Mouse (Mus musculus): ENCODE results near the gene Dph5. TPM values are rescaled to one million over a fixed set of nuclear protein-coding genes. Genes with fewer than 3 reads are reported as not detected.
"Not testable (repeated sequence)": the region's sequence is repeated elsewhere in the genome, so short reads cannot be mapped to it uniquely, and the experiment has no call there.

Gene Dph5
- polyA plus RNA-seq, 1 experiment from 2014 or later = 23.5 TPM

- 76% methylated on average over 3 of the region's 3 CpGs for WGBS (ENCODE audit: insufficient replicate concordance)
- Histone ChIP-seq H3K27me3 (no peaks in the 10 kb centered on the region), H3K9me3 (replicated peaks) (no peaks in the 10 kb centered on the region), H3K9ac (no peak overlapping the region), H3K36me3 (peaks cover 44% of the 10 kb centered on the region), H3K27ac (no peak overlapping the region), H3K4me3 (replicated peaks) (no peak overlapping the region), H3K4me2 (no peak overlapping the region), H3K4me1 (replicated peaks) (no peaks in the 10 kb centered on the region)
- ATAC-seq (ENCODE audit: low read depth) = no peak
- no peak for DNase-seq
Measured at GRCm38 (mm10) chr3:115898354-115898948, 10.8 kb downstream of the Dph5 start.

- DNase-seq (no peak), ATAC-seq (ENCODE audit: low read depth) (no peak)
- no peaks in the 10 kb centered on the region for H3K9me3 ChIP-seq (replicated peaks)
- H3K27ac ChIP-seq = no peak overlapping the region
- peaks cover 53% of the 10 kb centered on the region for H3K36me3 ChIP-seq
- no peaks in the 10 kb centered on the region for H3K27me3 ChIP-seq
- 59% methylated on average over 9 of the region's 9 CpGs for WGBS (ENCODE audit: insufficient replicate concordance)
- no peak overlapping the region for H3K4me2 ChIP-seq
- no peak overlapping the region for H3K4me3 ChIP-seq (replicated peaks)
- no peaks in the 10 kb centered on the region for H3K4me1 ChIP-seq (replicated peaks)
- no peak overlapping the region for H3K9ac ChIP-seq
Measured at GRCm38 (mm10) chr3:115902301-115902956, 14.8 kb downstream of the Dph5 start.

- H3K9me3 ChIP-seq (replicated peaks) = no peaks in the 10 kb centered on the region
- WGBS (ENCODE audit: insufficient replicate concordance) = 79% methylated on average over 3 of the region's 3 CpGs
- H3K4me1 ChIP-seq (replicated peaks) = no peaks in the 10 kb centered on the region
- DNase-seq = no peak
- H3K27me3 ChIP-seq = no peaks in the 10 kb centered on the region
- no peak overlapping the region for H3K27ac ChIP-seq
- H3K36me3 ChIP-seq = peaks cover 52% of the 10 kb centered on the region
- H3K9ac ChIP-seq = no peak overlapping the region
- no peak for ATAC-seq (ENCODE audit: low read depth)
- no peak overlapping the region for H3K4me2 ChIP-seq
- H3K4me3 ChIP-seq (replicated peaks) = no peak overlapping the region
Measured at GRCm38 (mm10) chr3:115905067-115905466, 17.4 kb downstream of the Dph5 start.

GRCm38 (mm10) chr3:115905567-115905966 lies 17.9 kb downstream of the Dph5 start:
- no peak overlapping the region for H3K27ac ChIP-seq
- no peaks in the 10 kb centered on the region for H3K9me3 ChIP-seq (replicated peaks)
- 87% methylated on average over 4 of the region's 4 CpGs for WGBS (ENCODE audit: insufficient replicate concordance)
- H3K27me3 ChIP-seq = no peaks in the 10 kb centered on the region
- H3K4me1 ChIP-seq (replicated peaks) = no peaks in the 10 kb centered on the region
- H3K36me3 ChIP-seq = peaks cover 47% of the 10 kb centered on the region
- DNase-seq = no peak
- H3K4me3 ChIP-seq (replicated peaks) = no peak overlapping the region
- no peak overlapping the region for H3K9ac ChIP-seq
- no peak for ATAC-seq (ENCODE audit: low read depth)
- no peak overlapping the region for H3K4me2 ChIP-seq

GRCm38 (mm10) chr3:115907406-115907805 lies 19.8 kb downstream of the Dph5 start:
- not testable (repeated sequence) for H3K9ac ChIP-seq; H3K4me1 ChIP-seq (replicated peaks); DNase-seq; H3K27ac ChIP-seq; H3K4me3 ChIP-seq (replicated peaks); ATAC-seq (ENCODE audit: low read depth); H3K27me3 ChIP-seq; H3K4me2 ChIP-seq; H3K9me3 ChIP-seq (replicated peaks)
- WGBS (ENCODE audit: insufficient replicate concordance) = 88% methylated on average over 9 of the region's 11 CpGs
- peaks cover 35% of the 10 kb centered on the region for H3K36me3 ChIP-seq

GRCm38 (mm10) chr3:115924401-115925190 lies 37.0 kb downstream of the Dph5 start:
- no peak overlapping the region for H3K4me2 ChIP-seq
- H3K9ac ChIP-seq = no peak overlapping the region
- no peak overlapping the region for H3K4me3 ChIP-seq (replicated peaks)
- H3K36me3 ChIP-seq = peaks cover 40% of the 10 kb centered on the region
- ATAC-seq (ENCODE audit: low read depth) (peak; percentile 84), DNase-seq (no peak)
- peak overlapping the region; percentile 3; the same call in 1 of the 2 replicates for H3K27ac ChIP-seq
- H3K9me3 ChIP-seq (replicated peaks) = no peaks in the 10 kb centered on the region
- 69% methylated on average over 4 of the region's 4 CpGs for WGBS (ENCODE audit: insufficient replicate concordance)
- H3K27me3 ChIP-seq = no peaks in the 10 kb centered on the region
- no peaks in the 10 kb centered on the region for H3K4me1 ChIP-seq (replicated peaks)

GRCm38 (mm10) chr3:115926531-115926930 lies 38.9 kb downstream of the Dph5 start:
- DNase-seq (no peak), ATAC-seq (ENCODE audit: low read depth) (no peak)
- no peaks in the 10 kb centered on the region for H3K27me3 ChIP-seq
- peaks cover 49% of the 10 kb centered on the region for H3K36me3 ChIP-seq
- H3K4me1 ChIP-seq (replicated peaks) = no peaks in the 10 kb centered on the region
- no peak overlapping the region for H3K27ac ChIP-seq
- H3K4me2 ChIP-seq = no peak overlapping the region
- no peak overlapping the region for H3K4me3 ChIP-seq (replicated peaks)
- no peaks in the 10 kb centered on the region for H3K9me3 ChIP-seq (replicated peaks)
- 85% methylated on average over 8 of the region's 8 CpGs for WGBS (ENCODE audit: insufficient replicate concordance)
- no peak overlapping the region for H3K9ac ChIP-seq

- no peaks in the 10 kb centered on the region for H3K4me1 ChIP-seq (replicated peaks)
- no peaks in the 10 kb centered on the region for H3K27me3 ChIP-seq
- no peak for ATAC-seq (ENCODE audit: low read depth)
- H3K27ac ChIP-seq = no peak overlapping the region
- peaks cover 33% of the 10 kb centered on the region for H3K36me3 ChIP-seq
- no peak overlapping the region for H3K9ac ChIP-seq
- WGBS (ENCODE audit: insufficient replicate concordance) = 76% methylated on average over 6 of the region's 6 CpGs
- H3K9me3 ChIP-seq (replicated peaks) = no peaks in the 10 kb centered on the region
- no peak overlapping the region for H3K4me3 ChIP-seq (replicated peaks)
- H3K4me2 ChIP-seq = no peak overlapping the region
- no peak for DNase-seq
Measured at GRCm38 (mm10) chr3:115931701-115932100, 44.1 kb downstream of the Dph5 start.

- no peak overlapping the region for H3K9ac ChIP-seq
- 83% methylated on average over 18 of the region's 18 CpGs for WGBS (ENCODE audit: insufficient replicate concordance)
- H3K36me3 ChIP-seq = peaks cover 21% of the 10 kb centered on the region
- H3K9me3 ChIP-seq (replicated peaks) = no peaks in the 10 kb centered on the region
- H3K27me3 ChIP-seq = no peaks in the 10 kb centered on the region
- no peak overlapping the region for H3K4me3 ChIP-seq (replicated peaks)
- ATAC-seq (ENCODE audit: low read depth) (no peak), DNase-seq (no peak)
- no peak overlapping the region for H3K27ac ChIP-seq
- no peak overlapping the region for H3K4me2 ChIP-seq
- no peaks in the 10 kb centered on the region for H3K4me1 ChIP-seq (replicated peaks)
Measured at GRCm38 (mm10) chr3:115933293-115934186, 45.9 kb downstream of the Dph5 start.

GRCm38 (mm10) chr3:115936734-115937599 lies 49.3 kb downstream of the Dph5 start:
- no peaks in the 10 kb centered on the region for H3K9me3 ChIP-seq (replicated peaks)
- peaks cover 19% of the 10 kb centered on the region; the same call in 1 of the 2 replicates for H3K36me3 ChIP-seq
- WGBS (ENCODE audit: insufficient replicate concordance) = 39% methylated on average over 4 of the region's 4 CpGs
- H3K4me3 ChIP-seq (replicated peaks) = no peak overlapping the region
- peak; percentile 66; the same call in 1 of the 2 replicates for ATAC-seq (ENCODE audit: low read depth)
- H3K4me1 ChIP-seq (replicated peaks) = no peaks in the 10 kb centered on the region
- no peaks in the 10 kb centered on the region for H3K27me3 ChIP-seq
- no peak overlapping the region for H3K27ac ChIP-seq
- no peak overlapping the region for H3K4me2 ChIP-seq
- peak; percentile 29 for DNase-seq
- H3K9ac ChIP-seq = no peak overlapping the region
